Mouse (Mus musculus) c-Kit-positive CD71-positive TER-119-positive erythroid progenitor cells, embryonic 14.5 days (primary cell): ENCODE measurements around the gene Stard10.

ENCODE experiments used
- DNase-seq: peaks from one replicate; pipeline ENCODE4 v3.0.0-alpha.2; 2013; ENCODE audit warnings: low spot score

Gene Stard10

DNA sequence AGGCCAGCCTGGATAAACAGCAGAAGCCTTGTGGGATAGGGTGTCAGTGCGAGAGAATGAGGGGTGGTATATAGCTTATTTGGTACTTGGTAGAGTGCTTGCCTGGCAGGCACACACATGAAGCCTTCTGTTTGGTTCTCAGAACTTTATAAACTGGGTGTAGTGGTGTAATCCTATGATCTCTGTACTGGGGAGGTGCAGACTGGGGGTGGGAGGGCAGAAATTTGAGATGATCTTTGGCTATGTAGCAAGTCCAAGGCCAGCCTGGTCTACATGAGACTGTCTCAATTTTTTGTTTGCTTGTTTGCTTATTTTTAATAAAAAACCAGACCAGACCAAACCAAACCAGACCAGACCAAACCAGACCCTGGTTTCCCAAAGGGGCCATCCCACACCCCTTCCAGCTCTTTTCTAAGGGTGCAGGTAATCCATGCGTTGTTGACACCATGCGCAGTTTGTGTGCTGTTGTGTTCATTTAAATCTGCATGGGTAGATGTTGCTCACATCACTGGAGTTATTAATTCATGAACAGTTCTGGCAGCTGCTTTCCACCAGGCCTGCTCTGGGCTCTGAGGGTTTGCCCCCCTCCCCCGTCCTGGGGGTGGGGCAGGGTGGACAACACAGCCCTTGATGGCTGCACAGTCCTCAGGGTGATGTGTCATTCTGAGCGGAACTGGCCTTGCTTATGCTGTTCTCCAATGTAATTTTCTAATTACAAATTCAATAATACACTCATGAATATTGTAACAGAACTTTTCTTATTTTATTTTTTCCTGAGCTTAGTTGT lies 15.4 kb downstream of the Stard10 start:
- no peak for DNase-seq

- DNase-seq = no peak
These were observed 18.3 kb downstream of the Stard10 start for GRCm38 (mm10) chr7:101335228-101335627.

DNA sequence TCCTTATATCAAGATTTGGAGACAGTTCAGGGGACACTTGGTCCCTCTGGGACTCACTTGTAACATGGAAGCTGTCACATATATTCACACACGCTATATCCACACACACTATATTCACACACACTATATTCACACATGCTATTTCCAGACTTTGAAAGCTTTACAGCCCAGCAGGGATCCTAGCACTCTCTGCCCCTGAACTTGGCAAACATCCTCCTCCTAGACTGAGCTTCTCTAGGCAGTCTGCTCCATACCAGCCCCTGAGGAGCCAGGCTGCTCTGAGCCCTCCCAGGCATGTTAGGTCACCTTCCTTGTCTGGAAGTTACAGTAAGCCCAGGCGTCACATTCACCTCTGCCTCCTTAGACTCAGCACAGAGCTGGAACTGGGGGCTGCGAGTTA lies 19.8 kb downstream of the Stard10 start:
- DNase-seq = no peak

GRCm38 (mm10) chr7:101337401-101337800 lies 20.5 kb downstream of the Stard10 start:
- no peak for DNase-seq

DNA sequence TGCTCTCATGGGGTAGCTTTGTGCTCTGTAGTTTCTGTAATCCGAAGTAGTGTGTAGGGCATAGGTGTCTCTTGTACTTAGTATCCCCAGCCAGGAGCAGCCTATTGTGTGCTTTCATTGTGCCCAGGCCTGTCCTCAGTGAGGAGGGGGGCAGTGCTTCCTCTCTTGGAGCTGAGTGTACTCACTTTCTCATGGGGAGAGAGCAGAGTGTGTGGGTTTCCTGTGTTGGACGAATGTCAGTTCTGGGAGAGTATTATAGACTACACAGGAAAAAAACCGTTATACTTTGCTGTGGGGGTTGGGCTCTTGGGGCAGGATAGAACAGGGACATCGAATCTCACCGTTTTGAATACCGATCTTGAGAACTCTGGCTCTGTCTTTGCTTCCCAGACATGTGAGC lies 24.5 kb downstream of the Stard10 start:
- no peak for DNase-seq

DNA sequence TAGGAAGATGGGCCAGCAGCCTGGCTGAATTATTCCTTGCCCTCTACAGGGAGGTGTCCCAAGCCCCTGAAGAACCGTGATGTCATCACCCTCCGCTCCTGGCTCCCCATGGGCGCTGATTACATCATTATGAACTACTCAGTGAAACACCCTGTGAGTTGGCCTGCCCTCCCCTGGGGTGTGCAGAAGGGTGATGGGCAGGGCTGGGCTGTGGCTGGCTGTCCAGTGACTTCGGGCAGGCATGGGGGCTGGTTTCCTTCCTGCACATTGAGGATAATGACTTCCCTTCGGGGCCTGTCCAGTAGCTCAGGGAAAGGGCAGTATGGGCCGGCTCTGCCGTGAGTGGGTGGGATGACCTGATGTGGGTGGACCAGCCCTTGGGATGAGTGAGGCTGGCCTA lies 26.2 kb downstream of the Stard10 start:
- DNase-seq = no peak

GRCm38 (mm10) chr7:101344892-101345291 lies 28.0 kb downstream of the Stard10 start:
- DNase-seq = no peak

GRCm38 (mm10) chr7:101346991-101347390 lies 30.1 kb downstream of the Stard10 start:
- no peak for DNase-seq

GRCm38 (mm10) chr7:101347767-101348270 lies 30.9 kb downstream of the Stard10 start, which contains the start of gene Arap1:
TSS of gene Arap1 (plus strand) at chr7:101348067.
- DNase-seq = peak; percentile 56

GRCm38 (mm10) chr7:101348312-101348711 lies 31.4 kb downstream of the Stard10 start:
- DNase-seq = no peak

- DNase-seq = no peak
These were observed 33.0 kb downstream of the Stard10 start for GRCm38 (mm10) chr7:101349861-101350260.

DNA sequence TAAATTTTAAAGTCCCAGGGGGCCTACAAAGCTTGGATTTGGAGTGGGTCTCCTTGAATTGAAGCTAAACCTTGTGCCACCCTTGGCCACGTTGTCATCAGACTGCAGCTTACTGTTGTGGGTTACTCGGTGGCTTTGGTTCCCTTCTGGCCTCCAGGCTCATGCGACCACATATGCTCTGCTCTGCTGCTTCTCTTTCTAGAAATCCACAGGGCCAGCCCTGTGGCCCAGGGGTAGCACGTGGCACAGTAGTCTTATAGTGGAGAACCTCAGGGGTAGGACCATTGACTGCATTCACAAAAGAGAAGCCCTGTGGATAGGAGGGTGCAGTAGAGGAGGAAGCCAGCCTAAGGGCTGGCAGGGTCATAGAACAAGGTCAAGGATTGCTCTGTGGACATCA lies 35.5 kb downstream of the Stard10 start:
- no peak for DNase-seq

DNA sequence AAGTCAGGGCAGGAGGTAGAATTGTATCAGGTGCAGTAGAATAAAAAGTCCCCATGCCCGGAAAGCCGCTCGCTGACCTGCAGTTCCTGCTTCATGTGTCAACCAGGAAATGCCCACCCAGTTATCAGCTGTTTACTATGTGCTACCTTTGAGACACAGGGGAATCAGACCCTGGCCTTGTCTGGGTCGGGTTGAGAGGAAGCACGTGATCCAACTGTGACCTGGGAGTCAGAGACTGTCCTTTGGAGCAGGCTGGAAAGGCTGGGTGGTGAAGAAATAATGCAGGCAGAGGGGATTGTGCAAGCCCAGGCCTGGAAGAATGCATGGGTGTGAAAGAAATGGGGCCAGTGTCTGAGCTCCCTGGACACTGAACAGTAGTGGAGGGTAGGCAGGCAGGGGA lies 37.5 kb downstream of the Stard10 start:
- no peak for DNase-seq

DNA sequence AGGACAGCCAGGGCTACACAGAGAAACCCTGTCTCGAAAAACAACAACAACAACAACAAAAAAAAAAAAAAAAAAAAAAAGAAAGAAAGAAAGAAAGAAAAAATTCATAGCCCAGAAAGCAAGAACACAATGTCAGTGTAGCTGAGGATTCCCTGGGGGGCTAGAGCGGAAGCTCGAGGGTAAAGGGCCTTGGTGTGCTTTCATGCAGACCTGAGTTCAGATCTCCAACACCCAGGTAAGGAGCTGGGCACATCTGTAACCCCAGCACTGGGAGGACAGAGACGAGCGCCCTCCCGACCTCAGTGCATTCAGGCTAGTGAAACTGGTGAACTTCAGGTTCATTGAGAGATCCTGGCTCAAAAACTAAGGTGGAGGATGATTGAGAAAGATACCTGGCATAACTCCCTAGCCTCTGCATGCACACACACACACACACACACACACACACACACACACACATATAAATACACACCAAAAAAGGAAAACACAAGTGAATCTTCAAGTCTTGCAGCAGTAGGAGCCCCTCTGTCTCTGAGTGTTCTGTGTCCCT lies 38.7 kb downstream of the Stard10 start:
- no peak for DNase-seq

- DNase-seq = no peak
These were observed 40.0 kb downstream of the Stard10 start for GRCm38 (mm10) chr7:101356868-101357267.

DNA sequence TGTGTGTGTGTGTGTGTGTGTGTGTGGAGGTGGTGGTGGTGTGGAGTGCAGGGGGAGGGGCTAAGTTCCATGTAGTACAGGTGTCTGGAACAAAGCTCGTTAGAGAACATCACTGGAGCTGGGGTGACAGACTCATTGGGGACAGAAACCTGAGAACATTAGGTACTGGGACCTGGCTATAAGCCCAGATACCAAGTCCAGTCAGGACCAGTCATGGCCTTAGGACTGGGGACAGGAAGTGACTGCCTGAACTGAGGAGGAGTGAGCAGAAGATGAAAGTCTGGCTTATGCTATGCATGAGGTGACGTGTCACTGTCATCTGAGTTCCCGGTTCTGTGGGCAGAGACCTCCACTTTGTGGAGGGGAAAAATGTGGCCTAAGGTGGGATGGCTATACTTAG lies 43.5 kb downstream of the Stard10 start:
- DNase-seq = no peak

DNA sequence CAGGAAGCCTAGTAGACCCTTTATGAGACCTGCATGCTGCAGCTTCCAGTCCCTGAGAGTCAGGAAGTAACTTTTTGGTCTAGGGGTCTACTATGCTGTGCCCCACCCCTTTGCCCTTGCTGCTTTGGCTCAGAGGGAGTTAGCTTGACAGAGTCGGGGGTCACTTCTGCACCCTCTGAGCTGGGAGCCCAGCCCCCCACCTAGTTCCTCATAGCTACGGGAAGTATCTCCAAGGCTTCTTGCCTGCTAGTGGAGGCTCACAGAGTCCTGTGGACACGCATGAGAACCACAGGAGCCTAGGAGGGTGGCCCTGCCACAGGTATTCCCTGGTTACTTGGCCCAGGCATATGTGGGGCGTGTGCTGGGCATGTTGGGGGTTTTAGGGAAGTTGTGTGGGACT lies 44.1 kb downstream of the Stard10 start:
- DNase-seq = no peak

DNA sequence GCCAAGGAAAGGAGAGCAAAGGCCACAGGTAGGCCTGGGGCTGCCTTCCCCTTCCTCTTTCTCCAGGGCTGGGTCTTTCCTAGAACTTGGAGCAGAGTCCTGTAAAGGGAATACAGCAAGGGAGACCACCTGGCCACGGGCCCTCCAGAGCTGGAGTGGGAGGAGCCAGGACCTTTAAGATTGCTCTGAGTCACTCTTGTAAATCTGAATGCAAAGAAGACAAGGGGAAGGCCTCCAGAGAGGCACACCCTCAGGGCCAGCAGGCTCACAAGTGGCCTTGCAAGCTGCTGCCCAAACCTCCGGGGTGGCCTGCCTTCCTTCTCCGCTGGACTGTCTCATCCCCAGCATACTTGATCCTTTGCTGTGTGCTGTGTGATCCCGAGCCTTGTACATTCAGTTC lies 44.9 kb downstream of the Stard10 start:
- DNase-seq = no peak

DNA sequence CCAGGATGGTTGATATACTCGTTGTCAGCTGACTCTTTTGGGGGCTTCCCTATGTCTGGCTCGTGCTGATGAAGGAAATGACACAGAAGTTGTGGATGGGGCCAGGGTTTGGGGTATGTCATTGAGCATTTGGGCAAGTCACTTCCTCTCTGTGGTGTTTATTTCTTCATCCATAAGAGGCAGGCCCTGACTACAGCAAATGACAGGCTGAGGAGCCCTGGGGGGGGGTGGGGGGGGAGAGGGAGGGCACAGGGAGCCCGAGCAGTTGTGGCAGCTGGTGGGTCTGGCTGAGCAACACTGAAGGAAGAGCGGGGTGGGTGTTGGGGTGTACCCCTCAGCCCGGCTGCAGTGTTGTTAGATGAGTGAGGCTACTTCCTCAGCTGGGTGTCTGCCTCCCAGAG lies 45.9 kb downstream of the Stard10 start:
- DNase-seq = no peak

- no peak for DNase-seq
These were observed 47.0 kb downstream of the Stard10 start for GRCm38 (mm10) chr7:101363914-101364313.

GRCm38 (mm10) chr7:101367901-101368852 lies 51.3 kb downstream of the Stard10 start:
- DNase-seq = no peak

DNA sequence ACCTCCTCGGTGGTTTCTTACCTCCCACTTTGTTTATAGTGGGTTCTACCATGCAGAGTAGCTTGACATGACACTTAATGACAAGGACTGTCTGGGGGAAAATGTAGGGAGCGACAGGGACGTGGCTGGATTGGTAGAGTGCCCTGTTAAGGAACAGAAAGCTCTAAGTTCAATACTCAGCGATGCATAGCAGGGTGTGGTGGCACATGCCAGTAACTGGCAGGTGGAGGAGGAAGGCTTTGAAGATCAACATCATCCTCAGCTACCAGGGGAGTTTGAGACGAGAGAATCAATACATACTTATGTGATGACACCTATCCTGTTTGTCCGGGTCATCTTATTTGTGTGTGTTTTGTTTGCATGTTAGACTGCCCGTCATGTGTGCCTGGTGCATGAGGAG lies 52.8 kb downstream of the Stard10 start:
- no peak for DNase-seq

GRCm38 (mm10) chr7:101373082-101373481 lies 56.2 kb downstream of the Stard10 start:
- DNase-seq = no peak
